Mouse (Mus musculus): Measurements from ENCODE around the gene Ing2.

- no peak for TF ChIP-seq HCFC1 (IDR thresholded peaks at IDR 0.05; ENCODE audit: borderline replicate concordance, insufficient read depth, low read length)
- TF ChIP-seq MAFK (IDR thresholded peaks at IDR 0.05; ENCODE audit: insufficient read depth, low read depth, low read length) = no peak
- no peak for TF ChIP-seq ZC3H11A (IDR thresholded peaks at IDR 0.05; ENCODE audit: borderline replicate concordance, low read depth, low read length)
- TF ChIP-seq CHD2 (IDR thresholded peaks at IDR 0.05; ENCODE audit: low read depth, low read length) = no peak
Measured at GRCm38 (mm10) chr8:47718641-47719040, 43.3 kb upstream of the Ing2 start.

All from ES-E14 (cell line).